Mouse (Mus musculus) cerebellum, adult 2 months (tissue): Measurements from ENCODE around the gene Snx5.

Experiments
- CTCF ChIP-seq: fragments of 200-500 bp; IDR thresholded peaks from 2 replicates; pipeline ENCODE4 v1.5.1; 2011; ENCODE audit warnings: low read depth, mild to moderate bottlenecking, control low read depth, low read length, moderate library complexity, borderline replicate concordance; ENCODE audit not compliant: insufficient read depth
- POLR2A ChIP-seq: fragments of 200-500 bp; IDR thresholded peaks from 2 replicates; pipeline ENCODE4 v1.6.1; 2011; ENCODE audit warnings: low read length, control low read depth, borderline replicate concordance; ENCODE audit not compliant: insufficient read depth

GRCm38 (mm10) chr2:144305721-144306294 lies 35.1 kb upstream of the Snx5 start:
- peak; percentile 18; the same call in 1 of the 2 replicates for TF ChIP-seq CTCF
- no peak for TF ChIP-seq POLR2A
